Mouse (Mus musculus) olfactory bulb, adult 2 months (tissue): ENCODE results near the gene Pla2g4e. TPM values are rescaled to one million over a fixed set of nuclear protein-coding genes. Genes with fewer than 3 reads are reported as not detected.
A peak's percentile ranks its signal among the peaks of the same experiment; 100 is the strongest.

Experiments used
- H3K27ac ChIP-seq: fragments of 200-500 bp; 2 replicates; pipeline ENCODE4 v1.5.1; 2012; ENCODE audit warnings: low read depth, low read length; ENCODE audit not compliant: insufficient read depth
- H3K4me1 ChIP-seq: fragments of 200-500 bp; 2 replicates; pipeline ENCODE4 v1.6.1; 2012; ENCODE audit warnings: low read length; ENCODE audit not compliant: control insufficient read depth, insufficient read depth
- H3K4me3 ChIP-seq: fragments of 200-500 bp; 2 replicates; pipeline ENCODE4 v1.5.1; 2012; ENCODE audit warnings: mild to moderate bottlenecking, low read depth, low read length, moderate library complexity; ENCODE audit not compliant: insufficient read depth
- CTCF ChIP-seq: fragments of 200-500 bp; IDR thresholded peaks from 2 replicates; pipeline ENCODE4 v1.5.1; 2012; ENCODE audit warnings: low read depth, mild to moderate bottlenecking, low read length, moderate library complexity; ENCODE audit not compliant: insufficient read depth
- POLR2A ChIP-seq: fragments of 200-500 bp; IDR thresholded peaks from 2 replicates; pipeline ENCODE4 v1.6.1; 2012; ENCODE audit warnings: mild to moderate bottlenecking, low read depth, low read length, moderate library complexity; ENCODE audit not compliant: insufficient read depth
- WGBS: fragments of 180-500 bp; shearing (Covaris S2); methylation state at CpG from one replicate; pipeline ENCODE4 v1.1.7; 2018; 5-methylcytosine and 5-hydroxymethylcytosine counted together
- polyA plus RNA-seq: library from polyadenylated mRNA; stranded (reverse); fragments of >200 nt; gene quantifications from 2 replicates; pipeline ENCODE4 v1.2.4, GENCODE M21; 2012; ENCODE audit warnings: low replicate concordance; ENCODE audit not compliant: missing spikeins, insufficient read depth, insufficient read length

The Pla2g4e gene
- polyA plus RNA-seq, 1 experiment = not detected

- no peak overlapping the region for H3K27ac ChIP-seq
- WGBS = 89% methylated on average over 2 of the region's 2 CpGs
- peaks cover 8% of the 10 kb centered on the region for H3K4me1 ChIP-seq
- H3K4me3 ChIP-seq = no peak overlapping the region
- TF ChIP-seq POLR2A = no peak
- no peak for TF ChIP-seq CTCF
Observed at GRCm38 (mm10) chr2:120124946-120125345, 120.2 kb downstream of the Pla2g4e start.

GRCm38 (mm10) chr2:120124096-120124495 is 121.0 kb downstream of the Pla2g4e start:
- 40% methylated on average over 1 of the region's 1 CpGs for WGBS
- TF ChIP-seq POLR2A (no peak), CTCF (no peak)

DNA sequence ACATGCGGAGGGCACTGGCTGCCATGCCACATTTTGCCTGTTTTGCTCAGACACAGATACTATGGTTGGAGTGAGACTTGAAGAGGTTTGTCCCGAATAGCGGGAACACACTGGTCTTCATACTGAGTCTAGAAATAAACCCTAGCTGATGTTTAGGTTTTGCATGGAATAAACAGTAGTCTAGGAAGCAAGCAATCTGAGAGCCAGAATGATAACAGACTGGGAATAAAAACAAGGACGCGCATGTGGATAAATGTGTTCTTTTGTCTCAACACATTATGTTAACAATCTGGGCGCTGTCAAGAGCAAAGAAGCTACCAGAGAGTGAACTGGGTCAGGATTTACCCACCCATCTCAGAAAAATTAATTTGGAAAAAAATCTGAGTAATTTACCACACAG is 122.2 kb downstream of the Pla2g4e start:
- TF ChIP-seq POLR2A = no peak
- TF ChIP-seq CTCF = no peak
- H3K4me3 ChIP-seq = no peak overlapping the region
- 77% methylated on average over 6 of the region's 6 CpGs for WGBS
- no peak overlapping the region for H3K27ac ChIP-seq
- peaks cover 3% of the 10 kb centered on the region; the same call in 1 of the 2 replicates for H3K4me1 ChIP-seq

More at GRCm38 (mm10) chr2:120124096-120124495, 121.0 kb downstream of the Pla2g4e start:
- Histone ChIP-seq H3K27ac (0 out of 2 replicates have a peak overlapping the region, but pooled peaks have one; percentile 3), H3K4me1 (peaks cover 5% of the 10 kb centered on the region), H3K4me3 (no peak overlapping the region)

DNA sequence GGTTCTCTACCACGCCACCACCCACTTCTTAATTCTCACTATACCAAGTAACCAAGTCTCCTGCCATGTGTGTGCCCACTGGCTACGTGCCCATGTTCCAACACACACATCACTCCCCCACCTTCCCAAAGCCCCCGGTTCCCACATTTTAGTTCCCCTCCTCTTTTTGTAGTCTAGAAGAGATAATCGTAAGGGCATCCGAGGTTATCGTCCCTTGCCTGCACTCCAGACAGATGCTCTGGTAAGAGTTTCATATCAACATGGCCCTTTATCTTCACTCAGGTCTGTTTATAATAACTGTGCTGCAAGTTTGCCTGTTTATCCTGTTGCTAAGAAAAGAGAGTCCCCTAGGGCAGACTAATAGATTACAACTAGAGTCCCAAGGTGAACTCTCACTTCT is 127.8 kb downstream of the Pla2g4e start:
- no peak overlapping the region for H3K27ac ChIP-seq
- no peak overlapping the region for H3K4me3 ChIP-seq
- WGBS = 84% methylated on average over 6 of the region's 6 CpGs
- H3K4me1 ChIP-seq = no peaks in the 10 kb centered on the region; the same call in 1 of the 2 replicates
- TF ChIP-seq POLR2A = no peak
- no peak for TF ChIP-seq CTCF

Other genes with a start within 250 kb of the Pla2g4e start
- gene Jmjd7, start 217.9 kb downstream of the Pla2g4e start, polyA plus RNA-seq = not detected in 2 replicates
- gene Gm28042, start 217.8 kb downstream of the Pla2g4e start, polyA plus RNA-seq = not detected in 2 replicates
- gene Pla2g4b, start 211.9 kb downstream of the Pla2g4e start, polyA plus RNA-seq = not detected in 2 replicates
- gene Ehd4, start 90.7 kb downstream of the Pla2g4e start, polyA plus RNA-seq = not detected in 2 replicates
- not detected in 2 replicates for gene Pla2g4d, start 43.9 kb upstream of the Pla2g4e start, polyA plus RNA-seq
- not detected in 2 replicates for gene Pla2g4f, start 68.8 kb upstream of the Pla2g4e start, polyA plus RNA-seq
- gene Vps39, start 107.8 kb upstream of the Pla2g4e start, polyA plus RNA-seq = 75.0 TPM in 1 of 2 replicates, not detected in the other
- 580 TPM in 1 of 2 replicates, not detected in the other for gene Ganc, start 158.6 kb upstream of the Pla2g4e start, polyA plus RNA-seq
- gene Tmem87a, start 158.8 kb upstream of the Pla2g4e start, polyA plus RNA-seq = not detected in 2 replicates
- not detected in 2 replicates for gene Capn3, start 210.7 kb upstream of the Pla2g4e start, polyA plus RNA-seq